In genomic region chr11:3302792-3303191, GRCm38 (mm10) we compare ENCODE assay signal across 9 mouse cellular contexts. TPM values are rescaled to one million over a fixed set of nuclear protein-coding genes. Genes with fewer than 3 reads are reported as not detected.
DNase-seq lines count a peak whose midpoint lies in the region.
"Had no signal": no experiment of that assay in that cellular context is flagged by ENCODE, and none has a peak within 500 bp of the region (broad histone marks: within the 10 kb centered on the region; RNA-seq: fewer than 3 reads in every experiment).

No protein-coding gene starts in this region.

- peak; percentile 19 for DNase-seq in adrenal gland, adult 2 months
- DNase-seq in adrenal gland, adult 8-10 months = no peak
- peak; percentile 57 for DNase-seq in kidney, adult 11 months
- DNase-seq in kidney, postnatal 4 days = no peak
- DNase-seq in kidney, postnatal 10 days = peak; percentile 44
- DNase-seq in lung, postnatal 36 days = peak; percentile 86
- no peak for DNase-seq in cerebellum, adult 9-10 months
- no peak for DNase-seq in cerebellum, postnatal 4 days (ENCODE audit: low spot score in 2 of 2)
- DNase-seq: heart, adult 11 months had no signal

RNA-seq across cellular contexts. Expression of gene Patz1, which starts 14.1 kb away (rescaled TPM):
- total RNA-seq in adrenal gland, adult 2 months (2021) = 10 to 100 TPM; 19.7 to 30.4 TPM
- 73.0 and 73.9 TPM in 2 replicates for polyA plus RNA-seq in adrenal gland, adult 2 months (2012; rRNA removed)
- 10 to 100 TPM; 31.9 to 47.9 (median 40.5) TPM for total RNA-seq in adrenal gland, adult 8-10 months (2022)

RNA-seq across cellular contexts. Expression of gene Pik3ip1, which starts 27.4 kb away (rescaled TPM):
- total RNA-seq in adrenal gland, adult 2 months (2021) = 10 to 100 TPM in 1 of 2 experiments, 1 to 10 TPM in 1; 8.0 to 14.0 TPM
- 40.3 and 43.3 TPM in 2 replicates for polyA plus RNA-seq in adrenal gland, adult 2 months (2012; rRNA removed)
- total RNA-seq in adrenal gland, adult 8-10 months (2022) = 10 to 100 TPM; 17.2 to 28.2 (median 25.1) TPM

RNA-seq across cellular contexts. Expression of gene Drg1, which starts 36.6 kb away (rescaled TPM):
- 100 to 1,000 TPM in 1 of 2 experiments, 10 to 100 TPM in 1; 86.3 to 104 TPM for total RNA-seq in adrenal gland, adult 2 months (2021)
- 5.4 and 7.2 TPM in 2 replicates for polyA plus RNA-seq in adrenal gland, adult 2 months (2012; rRNA removed)
- total RNA-seq in adrenal gland, adult 8-10 months (2022) = 100 to 1,000 TPM; 104 to 111 (median 110) TPM

Comparison
In these comparisons a context has a peak if more than half of its experiments do, and no peak if none do; other contexts are left out.
1. DNase-seq: peak in adrenal gland, adult 2 months (single experiment), kidney, adult 11 months (single experiment), kidney, postnatal 10 days (single experiment) and lung, postnatal 36 days (single experiment); none in adrenal gland, adult 8-10 months (single experiment), kidney, postnatal 4 days (0 of 2), cerebellum, adult 9-10 months (single experiment) and cerebellum, postnatal 4 days (0 of 2).